Mouse (Mus musculus) small intestine, adult 2 months (tissue): ENCODE results near the gene Shmt2. TPM values are rescaled to one million over a fixed set of nuclear protein-coding genes. Genes with fewer than 3 reads are reported as not detected.

Source experiments
- H3K27ac ChIP-seq: fragments of 200-500 bp; 2 replicates; pipeline ENCODE4 v1.5.1; 2012; ENCODE audit warnings: low read depth, low read length, control low read depth, inconsistent platforms; ENCODE audit not compliant: insufficient read depth
- H3K27me3 ChIP-seq: fragments of 200-500 bp; 2 replicates; pipeline ENCODE4 v1.6.1; 2012; ENCODE audit warnings: mild to moderate bottlenecking, moderate library complexity, low read length, inconsistent platforms; ENCODE audit not compliant: control insufficient read depth, insufficient read depth
- H3K36me3 ChIP-seq: fragments of 200-500 bp; 2 replicates; pipeline ENCODE4 v1.6.1; 2012; ENCODE audit warnings: mild to moderate bottlenecking, low read length, control low read depth, inconsistent platforms; ENCODE audit not compliant: control insufficient read depth, insufficient read depth
- H3K4me1 ChIP-seq: fragments of 200-500 bp; 2 replicates; pipeline ENCODE4 v1.6.1; 2012; ENCODE audit warnings: low read length, inconsistent platforms, mixed read lengths; ENCODE audit not compliant: control insufficient read depth, insufficient read depth, insufficient read length
- H3K4me3 ChIP-seq: fragments of 200-500 bp; 2 replicates; pipeline ENCODE4 v1.5.1; 2012; ENCODE audit warnings: low read depth, mild to moderate bottlenecking, control low read depth, inconsistent platforms, low read length, moderate library complexity
- CTCF ChIP-seq: fragments of 200-500 bp; IDR thresholded peaks from 2 replicates; pipeline ENCODE4 v1.5.1; 2012; ENCODE audit warnings: low read depth, mild to moderate bottlenecking, control low read depth, inconsistent platforms, low read length, moderate library complexity, mixed read lengths; ENCODE audit not compliant: insufficient replicate concordance, insufficient read length; ENCODE audit errors: extremely low read depth
- POLR2A ChIP-seq: fragments of 200-500 bp; IDR thresholded peaks from 2 replicates; pipeline ENCODE4 v1.6.1; 2012; ENCODE audit warnings: low read depth, mild to moderate bottlenecking, control low read depth, inconsistent platforms, low read length, moderate library complexity
- whole genome bisulfite sequencing: fragments of 180-500 bp; shearing (Covaris S2); methylation state at CpG from one replicate; pipeline ENCODE4 v1.1.7; 2018; 5-methylcytosine and 5-hydroxymethylcytosine counted together
- polyA plus RNA-seq: library from polyadenylated mRNA; depleted of rRNA; stranded (reverse); fragments of >200 nt; gene quantifications from 2 replicates; pipeline ENCODE4 v1.2.3, GENCODE M21; 2012; rRNA removed

Gene Shmt2
- 36.6 and 49.6 TPM in 2 replicates for polyA plus RNA-seq

DNA sequence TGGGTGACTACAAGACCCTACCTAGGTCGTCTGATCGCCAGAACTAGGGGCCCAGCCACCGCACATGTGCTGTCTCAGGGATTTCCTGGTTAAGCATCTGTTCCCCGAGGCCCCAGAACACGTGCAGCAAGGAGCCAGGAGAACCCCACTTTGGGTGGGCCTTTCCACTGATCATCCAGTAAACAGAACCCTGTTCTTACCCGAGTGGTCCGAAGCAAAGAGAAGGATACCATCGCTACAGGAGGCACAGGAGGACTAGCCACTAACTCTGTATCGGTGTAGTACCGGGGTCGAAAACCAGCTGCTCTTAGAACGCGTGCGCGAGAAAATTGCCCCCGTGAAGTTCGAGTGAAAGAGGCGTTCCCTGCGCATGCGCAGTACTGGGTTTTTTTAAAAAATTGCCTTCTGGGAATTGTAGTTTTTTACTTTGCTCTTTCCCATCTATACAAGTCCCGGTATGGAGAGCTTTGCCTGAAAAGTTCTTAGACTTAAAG lies at the start of gene Shmt2:
Gene Shmt2 (minus strand): TSS at position 357 of the 494 bp plus-strand sequence.
- TF ChIP-seq CTCF (0 out of 2 replicates have a peak, but pooled peaks have one; percentile 11), POLR2A (peak; percentile 35; the same call in 1 of the 2 replicates)
- H3K4me3 ChIP-seq = peak within 1 kb of the TSS; percentile 79
- H3K27ac ChIP-seq = 0 out of 2 replicates have a peak within 1 kb of the TSS, but pooled peaks have one; percentile 3
- peaks cover 6% of the 10 kb centered on the region for H3K4me1 ChIP-seq
- peaks cover 10% of the 10 kb centered on the region for H3K36me3 ChIP-seq
- under 1% methylated on average over 21 of the region's 21 CpGs for WGBS
- peaks cover 31% of the 10 kb centered on the region for H3K27me3 ChIP-seq

DNA sequence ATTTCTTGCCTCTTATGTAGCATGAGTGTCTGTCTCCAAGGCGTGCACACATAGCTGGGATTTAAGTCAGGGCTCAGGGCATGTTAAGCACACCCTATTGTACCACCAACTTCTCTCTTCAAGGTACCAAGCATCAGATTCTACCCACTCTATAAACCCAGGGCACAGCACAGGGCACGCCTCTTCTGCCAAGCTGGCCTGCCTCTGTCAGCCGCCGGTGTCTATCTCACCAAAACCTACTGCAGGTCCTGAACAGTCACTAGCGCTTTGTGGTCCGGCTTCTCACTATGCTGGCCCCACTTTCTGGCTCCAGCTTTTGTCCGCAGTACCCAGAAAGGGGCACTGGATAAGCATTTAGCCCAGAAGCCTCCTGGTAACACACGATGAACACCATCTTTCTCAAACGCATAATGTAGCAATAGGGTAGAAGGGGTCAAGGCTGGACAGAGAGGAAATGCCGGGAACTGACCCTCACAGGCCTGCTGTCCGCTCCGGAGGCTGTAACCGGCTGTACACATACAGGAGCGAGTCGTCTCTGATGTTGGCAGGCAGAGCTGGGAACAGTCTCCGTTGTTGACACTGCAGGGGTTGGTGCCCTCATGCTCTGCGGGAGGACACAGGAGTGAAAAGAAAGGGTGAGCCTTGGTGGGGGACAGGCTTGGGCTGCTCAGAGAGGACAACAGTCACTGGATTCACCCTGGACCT lies 48.8 kb upstream of the Shmt2 start:
- Histone ChIP-seq H3K27ac (no peak overlapping the region), H3K4me1 (no peaks in the 10 kb centered on the region; the same call in 1 of the 2 replicates), H3K27me3 (no peaks in the 10 kb centered on the region), H3K4me3 (no peak overlapping the region), H3K36me3 (peaks cover 77% of the 10 kb centered on the region)
- TF ChIP-seq CTCF (no peak), POLR2A (no peak)
- 91% methylated on average over 17 of the region's 17 CpGs for WGBS

DNA sequence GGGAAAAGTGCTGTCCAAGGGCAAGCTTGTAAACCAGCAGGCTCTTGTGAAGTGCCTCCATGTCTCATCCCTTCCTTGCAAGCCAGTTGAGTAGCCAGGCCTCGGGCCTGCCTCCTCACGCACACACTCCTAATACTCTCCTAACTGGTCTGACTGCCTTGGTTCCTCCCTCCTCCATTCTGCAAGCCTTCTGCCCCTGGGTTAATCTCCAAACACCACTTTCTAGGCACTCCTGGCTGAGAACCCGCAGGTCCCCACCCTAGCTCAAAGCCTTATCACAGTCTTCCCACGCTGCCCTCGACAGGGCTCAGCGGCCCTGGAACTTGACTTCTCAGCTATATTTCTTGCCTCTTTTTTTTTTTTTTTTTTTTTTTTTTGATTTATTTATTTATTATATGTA lies 48.1 kb upstream of the Shmt2 start:
- no peak overlapping the region for H3K27ac ChIP-seq
- TF ChIP-seq POLR2A = no peak
- TF ChIP-seq CTCF = no peak
- H3K4me3 ChIP-seq = no peak overlapping the region
- peaks cover 74% of the 10 kb centered on the region for H3K36me3 ChIP-seq
- H3K27me3 ChIP-seq = no peaks in the 10 kb centered on the region
- WGBS = 48% methylated on average over 6 of the region's 6 CpGs
- H3K4me1 ChIP-seq = no peaks in the 10 kb centered on the region; the same call in 1 of the 2 replicates

GRCm38 (mm10) chr10:127569450-127569849 lies 47.2 kb upstream of the Shmt2 start:
- Histone ChIP-seq H3K4me3 (no peak overlapping the region), H3K27me3 (no peaks in the 10 kb centered on the region), H3K4me1 (no peaks in the 10 kb centered on the region; the same call in 1 of the 2 replicates), H3K36me3 (peaks cover 67% of the 10 kb centered on the region), H3K27ac (no peak overlapping the region)
- WGBS = 34% methylated on average over 3 of the region's 3 CpGs
- TF ChIP-seq CTCF = peak; percentile 86; the same call in 1 of the 2 replicates
- TF ChIP-seq POLR2A = no peak

DNA sequence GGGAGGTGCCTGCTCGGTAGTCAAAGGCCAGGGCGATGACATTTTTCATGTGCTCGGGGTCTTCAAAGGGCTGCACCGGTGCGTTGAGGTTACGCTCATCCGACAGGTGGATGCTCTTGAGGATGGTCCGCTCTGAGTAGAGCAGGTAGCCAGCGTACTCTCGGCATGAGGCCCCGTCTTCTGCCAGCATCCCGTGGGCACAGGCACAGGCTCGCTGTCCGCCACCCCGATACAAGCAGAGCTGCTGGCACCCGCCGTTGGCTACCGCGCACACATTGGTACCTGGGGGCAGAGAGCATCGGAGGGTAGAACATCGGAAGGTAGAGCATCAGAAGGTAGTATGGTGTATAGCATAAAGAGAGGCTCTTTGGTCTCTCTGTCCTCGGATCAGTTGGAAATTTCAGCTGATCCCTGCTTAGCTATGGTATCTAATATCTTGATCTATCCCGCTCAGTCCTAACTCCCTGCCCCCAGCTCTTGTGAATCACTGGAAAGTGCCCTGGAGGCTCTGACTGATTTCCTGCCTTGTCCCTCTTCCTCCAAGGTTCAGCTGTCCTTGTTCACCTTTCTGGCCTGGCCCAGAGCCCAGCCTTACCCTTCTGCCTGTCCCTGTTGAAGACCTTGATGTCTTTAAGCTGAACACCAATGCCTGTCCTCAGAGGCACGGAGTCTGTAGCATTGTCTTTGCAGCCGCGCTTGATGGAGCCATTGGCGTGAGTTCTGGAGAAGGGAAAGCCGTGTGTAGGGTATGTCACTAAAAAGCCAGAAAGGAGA lies 44.5 kb upstream of the Shmt2 start:
- TF ChIP-seq POLR2A (no peak), CTCF (no peak)
- no peaks in the 10 kb centered on the region for H3K27me3 ChIP-seq
- H3K4me1 ChIP-seq = no peaks in the 10 kb centered on the region; the same call in 1 of the 2 replicates
- H3K27ac ChIP-seq = no peak overlapping the region
- 93% methylated on average over 28 of the region's 28 CpGs for WGBS
- peaks cover 65% of the 10 kb centered on the region for H3K36me3 ChIP-seq
- no peak overlapping the region for H3K4me3 ChIP-seq

GRCm38 (mm10) chr10:127564301-127564700 lies 42.1 kb upstream of the Shmt2 start:
- no peak overlapping the region for H3K27ac ChIP-seq
- H3K27me3 ChIP-seq = no peaks in the 10 kb centered on the region
- no peak for TF ChIP-seq POLR2A
- no peak for TF ChIP-seq CTCF
- WGBS = 61% methylated on average over 13 of the region's 13 CpGs
- H3K4me3 ChIP-seq = no peak overlapping the region
- H3K36me3 ChIP-seq = peaks cover 72% of the 10 kb centered on the region
- H3K4me1 ChIP-seq = no peaks in the 10 kb centered on the region

GRCm38 (mm10) chr10:127563840-127564239 lies 41.6 kb upstream of the Shmt2 start:
- Histone ChIP-seq H3K36me3 (peaks cover 73% of the 10 kb centered on the region), H3K27ac (no peak overlapping the region), H3K27me3 (no peaks in the 10 kb centered on the region), H3K4me3 (no peak overlapping the region), H3K4me1 (no peaks in the 10 kb centered on the region)
- TF ChIP-seq CTCF = no peak
- TF ChIP-seq POLR2A = no peak
- 82% methylated on average over 8 of the region's 8 CpGs for WGBS
